Mouse (Mus musculus) ovary, adult 18-20 months (tissue): ENCODE measurements around the gene Brsk1.

Experiments
- DNase-seq: peaks from one replicate; pipeline ENCODE4 v3.0.0; 2022; ENCODE audit warnings: low spot score, mixed read lengths

Gene Brsk1

DNA sequence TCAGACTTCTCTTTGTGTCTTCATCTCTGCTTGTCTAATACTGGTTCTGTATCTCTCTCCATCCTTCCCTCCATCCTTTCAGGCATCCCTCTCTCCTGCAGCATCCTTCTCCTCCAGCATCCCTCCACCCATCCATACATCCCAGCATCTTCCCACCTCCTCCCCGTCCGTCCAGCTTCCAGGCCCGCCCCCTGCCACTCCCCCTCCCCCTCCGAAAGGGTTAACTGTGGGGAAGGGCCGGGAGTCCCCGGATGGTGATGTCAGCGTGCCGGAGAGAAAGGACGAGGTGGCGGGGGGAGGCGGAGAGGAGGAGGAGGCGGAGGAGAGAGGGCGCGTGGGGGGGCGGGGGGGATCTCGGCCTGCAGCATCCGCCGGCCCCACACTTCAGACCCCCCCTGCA lies at the start of gene Brsk1:
Gene Brsk1, plus strand, starts transcription at position 218 of the 400 bp plus-strand sequence.
- peak; percentile 32 for DNase-seq

DNA sequence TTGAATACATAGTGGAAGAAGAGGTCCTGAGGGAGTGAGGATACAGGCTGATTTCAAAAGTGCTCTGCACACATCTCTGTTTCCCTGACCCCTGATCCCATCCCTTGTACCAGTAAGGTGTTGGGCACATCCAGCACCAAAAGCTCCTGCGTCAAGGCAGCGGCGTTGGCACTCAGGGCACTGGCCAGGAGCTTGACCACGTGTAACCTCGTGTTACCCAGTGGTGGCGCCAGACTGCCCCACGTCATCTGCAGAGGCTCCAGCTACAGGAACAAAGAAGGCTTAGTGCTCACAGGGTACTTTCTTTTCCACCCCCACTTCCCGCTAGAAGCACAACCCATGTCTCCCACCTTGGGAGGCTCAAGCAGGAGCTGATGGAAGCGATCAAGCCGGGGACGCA lies 49.2 kb upstream of the Brsk1 start:
- DNase-seq: no peak

DNA sequence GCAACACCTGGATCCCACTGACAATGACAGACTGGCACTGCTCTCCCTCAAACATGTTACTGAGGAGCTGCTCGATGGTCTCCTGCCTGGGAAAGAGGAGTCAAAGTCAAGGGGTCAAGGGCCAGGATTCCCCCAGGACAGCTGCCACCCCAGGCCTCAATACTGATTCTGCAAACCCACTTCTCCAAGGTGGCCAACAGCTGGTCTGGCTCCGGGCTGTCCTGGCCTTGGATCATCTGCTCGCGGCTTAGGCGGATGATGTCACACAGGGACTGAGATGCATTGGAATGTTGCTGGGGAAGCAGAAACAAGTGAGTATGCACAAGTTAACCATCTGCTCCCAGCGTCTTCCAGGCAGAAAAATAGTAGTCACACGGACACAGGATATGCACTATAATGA lies 48.4 kb upstream of the Brsk1 start:
- no peak for DNase-seq

DNA sequence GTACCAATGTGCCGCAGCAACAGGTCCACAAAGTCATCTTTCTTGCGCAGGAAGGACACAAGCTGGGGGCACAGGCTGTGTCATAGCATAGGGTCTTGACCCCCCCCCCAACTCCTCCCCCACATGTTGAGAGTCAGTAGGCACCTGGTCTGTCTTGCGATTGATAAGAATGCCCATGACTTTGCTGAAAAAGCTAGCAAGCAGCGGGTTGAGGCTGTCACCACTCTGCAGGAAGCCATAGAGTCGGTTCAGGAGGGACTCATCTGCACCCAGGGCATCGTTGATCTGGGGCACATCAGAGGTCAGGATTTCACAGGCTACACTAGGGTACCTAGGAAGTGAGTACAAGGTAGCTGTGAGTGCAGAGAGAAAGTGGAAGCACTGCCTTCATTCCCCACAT lies 47.2 kb upstream of the Brsk1 start:
- DNase-seq: no peak

DNA sequence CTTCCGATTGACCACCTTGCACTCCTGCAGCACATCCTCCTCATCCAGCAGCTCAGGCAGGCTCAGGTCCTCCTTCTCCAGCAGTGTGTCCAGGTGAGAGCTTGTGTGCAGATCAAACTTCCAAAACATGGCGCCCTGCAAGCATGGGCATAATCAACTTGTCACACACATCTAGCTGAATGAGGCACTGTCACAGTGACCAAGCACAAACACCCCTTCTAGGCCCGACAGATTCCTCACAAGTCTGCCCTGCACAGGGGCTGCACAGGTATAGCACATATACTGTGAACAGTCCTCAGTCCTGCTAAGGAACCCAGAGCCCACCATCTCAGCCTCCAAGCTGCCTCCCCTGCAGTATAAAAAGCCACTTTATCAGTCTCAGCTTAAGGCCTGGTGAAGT lies 43.6 kb upstream of the Brsk1 start:
- no peak for DNase-seq

DNA sequence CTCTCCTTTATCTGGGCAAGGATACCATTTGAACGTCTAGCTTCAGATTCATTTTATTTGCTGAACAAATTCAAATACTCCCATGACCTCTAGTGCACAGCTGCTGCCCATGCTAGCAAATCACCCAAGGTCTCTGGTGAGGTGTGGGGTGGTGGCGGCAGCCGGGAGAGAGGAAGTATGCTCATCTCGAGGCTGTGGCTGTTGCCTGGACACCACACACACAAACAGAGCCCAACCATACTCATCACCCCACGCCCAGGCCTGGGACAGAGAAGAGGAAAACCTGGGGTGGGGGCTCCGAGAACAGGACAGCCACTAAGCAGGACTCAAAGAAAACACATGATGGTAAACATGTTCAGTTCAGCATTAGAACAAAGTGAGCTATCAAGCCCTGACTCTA lies 43.1 kb upstream of the Brsk1 start:
- no peak for DNase-seq

DNA sequence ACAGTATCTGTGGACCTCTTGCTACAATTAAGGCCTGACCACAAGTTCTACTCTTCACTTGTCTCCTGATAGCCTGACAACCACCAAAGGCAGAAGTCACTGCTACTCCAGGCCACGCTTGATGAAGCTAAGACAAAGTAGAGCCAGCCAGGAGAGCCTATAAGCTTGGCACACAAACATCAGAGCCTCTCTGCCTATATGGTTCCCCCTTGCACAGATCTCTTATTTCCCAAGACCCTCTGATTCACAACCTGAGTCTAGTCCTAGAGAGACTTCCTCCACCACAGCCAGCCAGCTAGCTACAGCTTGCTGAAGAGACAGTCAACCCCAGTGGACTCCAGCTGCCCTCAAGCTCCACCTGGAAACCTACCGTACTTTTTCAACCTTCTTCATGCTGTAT lies 42.4 kb upstream of the Brsk1 start:
- no peak for DNase-seq

DNA sequence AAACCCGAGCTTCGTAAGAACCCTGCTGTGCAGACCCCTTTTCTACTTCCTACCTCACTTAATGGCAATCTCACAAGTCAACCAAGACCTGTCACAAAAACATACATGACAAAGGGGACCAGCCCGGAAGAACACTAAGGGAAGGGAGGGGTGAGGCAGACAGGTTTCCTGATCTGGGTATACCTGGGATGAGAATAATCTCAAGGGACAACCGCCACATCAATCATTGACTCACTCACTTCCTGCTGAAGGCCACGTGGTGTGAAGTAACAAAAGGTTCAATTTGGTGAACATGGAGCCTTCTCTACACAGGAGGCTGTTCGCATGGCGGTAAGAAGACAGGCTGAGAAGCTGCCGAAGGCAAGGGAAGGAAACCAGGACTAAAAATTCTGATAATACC lies 38.8 kb upstream of the Brsk1 start:
- DNase-seq: no peak

DNA sequence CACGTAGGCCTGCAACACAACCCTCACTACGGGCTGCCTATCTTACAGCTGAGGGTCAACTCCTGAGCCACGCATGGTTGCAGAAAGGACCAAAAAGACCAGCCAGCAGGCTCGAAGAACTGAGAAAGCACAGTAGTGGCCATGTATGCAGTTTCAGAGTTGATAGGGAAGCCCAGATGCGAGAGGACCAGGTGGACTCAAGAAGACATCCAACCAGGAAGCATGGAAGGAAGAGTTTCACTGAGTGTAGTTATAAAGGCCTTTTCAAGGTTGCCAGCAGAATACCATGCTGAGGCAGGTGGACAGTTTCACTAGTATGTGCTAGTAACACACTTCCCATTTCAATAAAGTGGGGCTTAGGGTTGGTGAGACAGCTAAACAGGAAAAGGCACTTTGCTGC lies 37.7 kb upstream of the Brsk1 start:
- DNase-seq: no peak

DNA sequence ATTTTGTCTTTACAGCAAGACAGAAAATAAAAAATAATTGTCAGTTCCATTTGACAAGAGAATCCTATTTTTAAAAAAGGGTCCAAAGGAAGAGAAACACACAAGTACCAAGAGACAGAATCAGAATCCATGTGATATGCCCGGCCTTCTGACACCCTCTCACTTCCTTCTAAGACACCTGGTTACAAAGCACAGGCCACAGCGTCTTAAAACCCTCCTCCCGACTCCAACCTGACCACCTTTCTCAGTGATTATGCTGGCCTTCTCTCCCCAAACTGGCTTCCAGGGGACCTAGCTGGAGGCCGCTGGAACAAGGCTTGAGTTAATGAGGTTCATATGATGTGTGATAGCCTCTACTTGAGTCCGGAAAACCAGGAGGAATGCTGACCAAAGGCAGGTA lies 37.1 kb upstream of the Brsk1 start:
- DNase-seq: no peak

DNA sequence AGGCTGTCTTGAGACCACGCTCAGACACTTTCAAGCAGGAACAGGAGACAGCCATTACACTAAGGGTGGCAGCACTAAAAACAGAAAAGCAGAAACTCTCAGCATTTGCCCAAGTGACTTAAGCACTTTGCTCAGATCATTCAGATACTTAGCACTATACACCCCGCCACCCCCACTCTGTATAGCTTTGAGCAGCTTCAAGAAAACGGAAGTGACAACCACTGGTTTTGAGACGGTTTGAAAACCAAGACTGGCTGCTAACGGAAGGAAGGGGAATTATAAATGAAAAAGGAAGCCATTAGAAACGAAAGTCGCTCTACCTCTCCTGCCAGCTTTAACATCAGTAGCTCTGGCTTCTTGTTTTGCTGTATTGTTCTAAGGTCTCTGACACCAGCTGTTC lies 36.6 kb upstream of the Brsk1 start:
- no peak for DNase-seq

DNA sequence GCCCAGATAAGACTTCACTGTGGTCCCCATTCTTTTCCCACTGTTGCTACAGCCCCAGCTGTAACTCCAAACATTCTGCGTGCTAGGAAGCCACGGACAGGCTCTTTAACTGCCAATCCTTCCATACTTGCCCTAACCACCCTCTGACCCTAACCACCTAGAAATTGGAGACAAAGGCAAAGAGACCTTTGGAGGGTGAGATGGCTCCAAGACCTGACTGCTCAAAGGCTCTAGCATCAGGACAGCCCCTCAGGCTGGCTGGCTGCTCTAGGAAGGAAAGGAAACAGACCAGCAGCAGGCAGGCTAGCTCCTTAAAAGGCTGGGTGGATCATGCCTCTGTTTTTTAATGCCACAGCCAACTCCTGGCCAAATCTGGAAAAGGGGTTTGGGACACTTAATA lies 36.2 kb upstream of the Brsk1 start:
- no peak for DNase-seq

DNA sequence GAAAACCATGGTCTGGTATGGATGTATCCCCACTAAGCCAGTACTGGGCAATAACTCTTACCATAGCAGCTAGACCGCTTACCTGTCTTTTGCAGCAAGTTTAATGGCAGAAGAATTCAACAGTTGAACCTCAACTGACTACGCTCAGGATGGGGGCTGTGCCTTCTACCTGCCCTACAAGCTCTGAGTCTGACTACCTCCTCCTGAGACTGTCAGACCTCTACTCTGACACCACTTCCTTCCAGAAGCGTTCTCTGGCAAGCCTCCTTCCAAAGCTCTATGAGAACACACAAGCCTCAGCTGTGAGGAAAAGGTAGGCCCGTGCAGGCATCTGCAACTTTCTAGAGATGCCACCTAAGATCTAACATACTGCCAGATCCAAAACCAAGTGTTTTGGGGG lies 35.0 kb upstream of the Brsk1 start:
- no peak for DNase-seq

DNA sequence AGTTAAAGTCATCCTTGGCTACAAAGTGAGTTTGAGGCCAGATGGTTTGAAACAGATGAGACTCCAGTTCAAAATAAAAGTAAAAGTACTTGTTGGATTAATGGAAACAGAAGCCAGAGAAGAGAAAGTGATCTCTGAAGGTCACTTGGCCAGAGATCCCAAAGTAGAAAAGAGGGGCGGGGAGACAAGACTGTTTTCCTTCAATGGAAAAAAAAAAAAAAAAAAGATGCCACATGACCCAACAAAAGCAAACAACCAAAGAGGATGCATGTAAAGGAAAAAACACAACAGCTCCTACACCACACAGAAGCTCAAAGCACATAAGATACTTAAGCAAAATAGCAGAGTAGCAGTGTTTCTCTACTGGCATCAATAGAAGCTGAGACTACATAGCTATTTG lies 34.5 kb upstream of the Brsk1 start:
- no peak for DNase-seq

DNA sequence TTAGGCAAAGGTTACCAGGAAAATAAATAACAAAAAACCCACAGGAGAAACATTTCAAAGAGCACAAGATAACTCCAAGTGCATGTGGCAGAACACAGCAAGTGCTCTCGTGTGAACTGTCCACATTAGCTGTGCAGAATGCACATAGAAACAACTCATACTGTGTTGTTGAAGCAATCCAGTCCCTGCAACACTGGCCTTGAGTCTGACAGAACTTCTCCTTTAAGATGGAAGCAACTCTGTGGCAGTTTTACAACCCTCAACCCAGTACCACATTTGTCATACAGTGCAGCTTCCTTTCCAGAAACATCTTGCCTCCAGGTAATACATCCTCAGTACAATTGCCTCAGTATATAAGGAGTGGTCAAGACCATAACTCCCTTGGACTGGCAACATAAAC lies 33.6 kb upstream of the Brsk1 start:
- no peak for DNase-seq

DNA sequence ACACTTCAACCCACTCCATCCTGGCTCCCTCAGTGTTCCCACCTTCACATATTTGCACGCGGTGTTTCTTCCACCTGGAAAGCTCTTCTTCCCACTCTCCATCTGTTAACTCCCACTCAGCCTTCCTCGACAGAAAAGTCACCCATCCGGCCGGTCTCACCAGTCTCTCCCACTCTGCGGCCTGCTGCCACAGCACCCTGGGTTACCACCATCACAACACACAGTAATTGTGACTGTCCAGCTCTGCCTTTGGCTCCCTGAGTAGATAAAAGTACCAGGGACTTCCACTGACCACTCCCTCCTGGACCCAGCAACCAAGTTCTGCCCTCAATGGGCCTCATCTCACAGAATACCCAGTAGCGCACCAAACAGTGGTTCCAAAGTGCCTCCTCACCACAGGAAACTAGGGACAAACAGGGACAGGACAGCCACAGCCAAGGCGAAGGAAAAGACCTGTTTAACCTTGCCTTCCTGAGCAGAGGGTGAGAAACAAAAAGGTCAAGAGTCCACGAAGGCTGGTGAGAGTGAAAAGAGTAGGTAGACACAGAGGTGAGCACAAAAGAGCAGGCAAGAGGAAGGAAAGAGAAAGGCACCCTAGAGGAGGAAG lies 32.8 kb upstream of the Brsk1 start:
- no peak for DNase-seq

DNA sequence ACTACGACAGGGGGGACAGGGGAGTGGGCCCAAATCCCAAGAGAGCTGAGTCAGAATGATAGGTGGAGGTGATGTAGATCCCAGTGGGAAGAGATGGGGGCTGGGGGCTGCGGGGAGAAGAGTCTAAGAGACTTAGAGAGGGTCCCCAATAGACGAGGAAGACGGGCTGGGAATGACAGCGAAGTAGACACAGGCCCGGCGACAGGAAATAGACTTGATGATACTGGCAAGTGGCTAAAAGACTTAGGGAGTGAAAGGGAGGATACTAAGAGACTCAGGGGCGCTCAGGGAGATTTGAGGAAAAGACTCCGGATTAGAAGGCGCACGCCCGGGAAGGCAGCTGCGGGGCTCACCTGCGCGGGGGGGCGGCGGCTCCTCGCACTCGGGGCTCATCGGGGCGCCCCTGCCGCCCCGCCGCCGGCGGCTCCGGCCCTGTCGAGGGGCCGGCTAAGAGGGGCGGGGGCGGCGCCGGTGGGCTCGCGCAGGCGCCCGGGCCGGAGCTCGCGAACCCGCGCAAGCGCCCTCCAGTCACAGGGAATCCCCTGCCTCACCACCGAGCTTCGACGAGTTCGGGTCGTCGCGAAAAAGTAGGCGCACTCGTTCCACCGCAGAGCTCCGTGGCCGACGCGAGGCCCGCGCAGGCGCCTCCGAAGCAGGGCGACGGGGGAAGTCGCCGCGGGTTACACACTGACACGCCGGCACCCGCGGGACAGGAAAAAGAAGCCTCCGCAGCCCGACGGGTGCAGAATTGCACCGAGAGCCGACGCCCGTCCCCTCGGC lies 32.1 kb upstream of the Brsk1 start:
- no peak for DNase-seq

DNA sequence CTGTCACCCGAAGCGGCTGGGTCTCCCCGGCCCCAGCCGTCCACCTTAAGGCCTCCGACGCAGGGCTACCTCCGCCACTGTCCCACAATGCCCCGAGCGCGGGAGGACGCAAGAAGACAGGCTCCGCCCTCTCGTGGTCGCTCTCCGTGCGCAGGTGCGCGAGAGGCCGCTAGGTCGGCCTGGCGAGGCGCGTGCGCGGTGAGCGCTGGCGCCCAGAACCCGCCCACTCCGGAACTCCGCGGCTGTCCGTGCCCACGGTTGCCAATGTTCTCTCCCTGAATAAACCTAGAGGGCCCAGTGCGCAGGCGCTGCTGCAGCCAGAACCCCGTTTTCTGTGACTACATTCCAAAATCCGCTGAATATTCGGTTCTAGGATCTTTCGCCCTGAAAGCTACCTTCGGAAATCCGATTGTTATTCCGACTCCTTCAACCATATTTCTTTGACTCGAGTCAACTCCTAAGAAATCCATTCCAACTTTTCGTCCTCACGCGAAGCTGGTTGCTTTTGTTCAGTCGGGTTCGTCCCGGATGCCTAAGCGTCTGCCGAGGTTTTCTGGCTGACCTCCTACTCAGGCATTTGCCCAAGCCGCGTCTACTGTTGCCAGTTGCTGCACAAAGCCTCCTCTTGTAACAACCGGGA lies 31.4 kb upstream of the Brsk1 start, which contains the start of gene Ppp6r1:
Gene Ppp6r1, minus strand, starts transcription at position 108 of the 640 bp plus-strand sequence.
- peak; percentile 97 for DNase-seq

DNA sequence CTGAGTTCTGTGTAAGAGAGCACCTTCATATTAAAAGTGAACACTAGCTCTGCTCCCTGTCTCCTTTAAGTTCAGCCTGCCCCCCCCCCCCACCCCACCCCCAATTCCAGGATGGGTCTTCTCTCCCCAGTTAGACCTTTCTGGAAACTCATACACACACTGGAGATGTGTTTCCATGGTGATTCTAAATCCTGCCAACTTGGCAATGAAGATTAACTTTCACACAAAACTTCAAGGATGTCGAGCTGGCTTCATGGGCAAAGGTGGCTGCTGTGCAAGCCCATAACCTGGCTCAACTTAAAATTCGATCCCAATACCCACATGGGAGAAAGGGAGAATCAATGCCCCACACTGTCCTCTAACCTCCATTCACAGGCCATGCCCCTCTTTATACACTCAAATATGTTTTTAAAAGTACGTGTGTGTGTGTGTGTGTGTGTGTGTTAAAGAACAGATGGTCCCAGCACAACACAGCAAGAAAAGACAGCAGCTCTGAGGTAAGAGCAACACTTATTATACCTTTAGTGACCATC lies 30.4 kb upstream of the Brsk1 start:
- DNase-seq: no peak

DNA sequence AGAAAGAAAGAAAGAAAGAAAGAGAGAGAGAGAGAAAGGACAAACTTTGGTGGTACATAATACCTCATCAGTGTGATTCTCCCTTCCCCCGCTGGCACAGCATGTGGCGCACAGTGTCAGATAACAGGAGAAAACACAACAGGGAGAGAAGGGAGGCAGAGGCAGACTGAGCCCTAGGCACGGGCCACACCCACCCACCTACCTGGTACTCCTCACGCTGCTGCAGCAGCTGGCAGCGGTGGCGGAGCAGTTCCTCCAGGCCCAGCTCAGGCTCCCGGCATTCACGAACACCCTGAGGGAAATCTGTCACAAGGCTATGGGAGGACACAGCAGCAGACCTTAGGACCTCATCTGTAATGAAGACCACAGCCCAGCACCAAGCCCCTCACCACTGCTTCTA lies 27.2 kb upstream of the Brsk1 start:
- no peak for DNase-seq

DNA sequence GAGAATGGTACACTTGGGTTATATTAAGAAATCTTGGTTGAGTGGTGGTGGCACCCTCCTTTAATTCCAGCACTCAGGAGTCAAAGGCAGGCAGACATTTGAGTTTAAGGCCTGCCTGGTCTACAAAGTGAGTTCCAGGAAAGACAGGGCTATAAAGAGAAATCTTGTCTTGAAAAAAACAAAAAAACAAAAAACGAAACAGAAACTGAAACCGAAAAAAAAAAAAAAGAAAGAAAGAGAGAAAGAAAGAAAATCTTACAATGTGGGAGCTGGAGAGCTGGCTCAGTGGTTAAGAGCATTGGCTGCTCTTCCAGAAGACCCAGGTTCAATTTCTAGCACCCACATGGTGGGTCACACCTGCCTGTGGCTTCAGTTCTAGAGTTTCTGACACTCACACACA lies 26.7 kb upstream of the Brsk1 start:
- no peak for DNase-seq

DNA sequence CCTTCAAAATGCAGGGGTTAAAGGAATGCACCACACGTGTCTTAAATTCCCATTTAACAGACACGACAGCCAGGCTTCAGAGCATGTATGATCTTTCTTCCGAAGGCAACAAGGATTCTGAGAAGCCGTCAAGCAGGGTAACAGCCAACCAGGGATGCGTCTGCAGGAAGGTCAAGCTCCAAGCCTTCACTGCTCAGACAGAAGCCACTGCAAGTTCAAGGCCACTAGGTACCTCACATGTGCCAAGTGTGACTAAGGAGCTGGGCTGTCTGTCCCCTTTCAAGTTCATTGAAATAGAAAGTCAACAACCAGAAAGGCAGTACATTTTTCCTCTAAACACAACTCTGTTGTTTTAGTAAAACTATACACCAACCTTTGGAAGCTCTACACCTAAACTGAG lies 23.5 kb upstream of the Brsk1 start:
- no peak for DNase-seq

DNA sequence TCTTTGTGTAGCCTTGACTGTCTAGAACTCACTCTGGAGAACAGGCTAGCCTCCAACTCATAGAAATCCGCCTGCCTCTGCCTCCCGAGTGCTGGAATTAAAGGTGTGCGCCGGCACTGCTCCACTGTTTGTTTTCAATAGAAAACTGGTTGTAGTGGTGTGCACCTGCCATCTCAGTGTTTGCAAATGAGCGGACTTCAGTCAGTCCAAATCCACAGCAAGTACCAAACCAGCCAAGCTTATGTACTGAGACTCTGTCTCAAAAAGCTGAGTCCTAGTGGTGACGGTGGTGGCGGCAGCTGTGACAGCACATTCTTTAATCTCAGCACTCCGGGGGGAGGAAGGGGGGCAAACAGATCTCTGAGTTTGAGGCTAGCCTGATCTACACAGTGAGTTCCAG lies 21.9 kb upstream of the Brsk1 start:
- no peak for DNase-seq
